Mouse (Mus musculus): Measurements from ENCODE around the gene Lsm4. TPM values are rescaled to one million over a fixed set of nuclear protein-coding genes. Genes with fewer than 3 reads are reported as not detected.

The Lsm4 gene
- total and polyA plus RNA-seq, 3 experiments: 152 to 2,024 (median 514) TPM

DNA sequence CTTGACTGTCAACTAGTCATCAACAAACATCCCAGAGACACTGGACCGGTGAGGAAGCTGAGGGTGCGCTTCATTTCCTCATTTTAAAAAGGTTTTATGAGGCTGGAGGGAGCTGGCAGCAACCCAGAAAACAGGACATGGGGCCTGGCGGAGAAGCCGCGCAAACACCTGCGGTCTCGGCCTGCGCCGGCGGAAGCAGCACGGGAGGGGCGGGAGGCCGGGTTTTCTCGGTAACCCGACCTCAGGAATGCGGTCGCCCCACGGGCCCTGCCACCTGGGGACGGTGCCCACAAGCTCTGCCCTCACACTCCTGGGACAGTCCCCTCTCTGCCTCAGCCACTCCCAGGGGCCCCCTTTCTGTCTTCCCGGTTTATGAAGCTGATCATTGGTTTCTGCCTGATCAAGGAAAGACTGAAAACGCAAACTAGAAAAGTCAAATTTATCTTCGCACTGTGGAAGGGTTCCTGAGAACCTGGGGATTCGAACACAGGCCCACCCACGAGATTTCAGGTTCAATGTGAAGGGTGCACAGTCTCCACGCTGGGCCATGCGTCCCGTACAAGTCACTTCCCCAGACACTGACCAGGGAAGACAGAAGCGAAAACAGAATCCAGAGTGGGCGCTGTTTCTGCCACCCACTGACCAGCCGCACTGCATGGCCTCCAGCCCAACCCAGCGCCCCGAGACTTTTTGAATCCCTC is 22.4 kb downstream of the Lsm4 start (continued):
- no peak for TF ChIP-seq MAX (IDR thresholded peaks at IDR 0.05; ENCODE audit: low read length)
- TF ChIP-seq TCF12 (IDR thresholded peaks at IDR 0.05; ENCODE audit: low read depth, low read length): peak; percentile 48; the same call in 1 of the 2 replicates
- TF ChIP-seq ZMIZ1 (IDR thresholded peaks at IDR 0.05; ENCODE audit: low read depth, low read length): no peak
- no peak for TF ChIP-seq GATA1 (IDR thresholded peaks at IDR 0.05; ENCODE audit: low read depth, low read length)
- no peak; the same call in 1 of the 2 replicates for TF ChIP-seq TBP (IDR thresholded peaks at IDR 0.05; ENCODE audit: low read depth, low read length)
- TF ChIP-seq CHD1 (IDR thresholded peaks at IDR 0.05; ENCODE audit: low read depth, low read length): no peak
- peak; percentile 24; the same call in 1 of the 2 replicates for TF ChIP-seq HCFC1 (IDR thresholded peaks at IDR 0.05; ENCODE audit: low read depth, low read length)
- TF ChIP-seq GABPA (IDR thresholded peaks at IDR 0.05; ENCODE audit: low read depth, low read length): no peak
- TF ChIP-seq MAFK (IDR thresholded peaks at IDR 0.05; ENCODE audit: borderline replicate concordance, low read depth, low read length): no peak
- TF ChIP-seq POLR2AphosphoS2 (IDR thresholded peaks at IDR 0.05; ENCODE audit: low read length): 0 out of 2 replicates have a peak, but pooled peaks have one; percentile 30
- TF ChIP-seq BHLHE40 (IDR thresholded peaks at IDR 0.05; ENCODE audit: borderline replicate concordance, low read depth, low read length): no peak

DNA sequence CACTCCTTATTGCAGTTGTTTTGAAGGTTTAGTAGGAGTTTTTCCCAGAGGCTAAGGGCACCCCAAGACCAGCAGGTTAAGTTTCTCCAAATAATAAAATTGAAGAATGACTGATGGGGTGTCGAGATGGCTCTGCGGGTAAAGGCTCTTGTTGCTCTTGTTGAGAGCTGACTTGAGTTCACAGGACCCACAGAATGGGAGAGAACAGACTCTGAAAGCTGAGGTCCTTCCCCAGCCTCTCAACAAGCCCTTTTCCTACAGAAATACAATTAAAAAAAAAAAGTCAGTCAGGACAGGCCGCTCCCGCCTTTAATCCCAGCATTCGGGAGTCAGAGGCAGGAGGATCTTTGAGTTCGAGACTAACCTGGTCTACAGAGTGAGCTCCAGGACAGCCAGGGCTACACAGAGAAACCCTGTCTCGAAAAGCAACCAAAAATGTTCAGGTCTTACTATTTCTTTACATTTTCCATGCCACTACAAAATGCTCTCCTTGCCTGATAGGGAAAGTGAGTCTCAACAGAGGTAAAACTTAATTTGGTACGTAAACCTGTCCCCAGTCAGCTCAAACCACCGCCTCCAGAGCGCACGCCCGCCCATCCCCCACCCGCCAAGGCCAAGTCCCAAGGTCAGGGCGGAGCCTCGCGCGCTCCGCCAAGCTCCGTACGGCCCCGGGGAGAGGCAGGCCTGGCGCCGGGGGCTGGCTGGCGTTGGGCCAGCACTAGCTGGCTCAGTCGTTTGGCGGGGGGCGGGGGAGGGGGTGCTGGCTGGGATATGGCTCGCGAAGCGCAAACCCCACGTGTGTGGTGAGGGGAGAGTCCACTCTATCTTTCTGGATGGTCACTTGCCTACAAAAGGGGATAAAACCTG is 23.2 kb downstream of the Lsm4 start:
- Histone ChIP-seq H3K9ac (ENCODE audit: control insufficient read depth, low read depth, low read length, poor library complexity, severe bottlenecking) (peak overlapping the region; percentile 74), H3K36me3 (ENCODE audit: control insufficient read depth in 1 of 2, insufficient read depth in 2 of 2, low read length in 2 of 2) (peaks cover 0 to 4% of the 10 kb centered on the region in 2 experiments; a peak in 2 of 4 replicates), H3K4me3 (ENCODE audit: control insufficient read depth in 1 of 2, insufficient read depth in 1 of 2, low read depth in 2 of 2, low read length in 2 of 2) (peak overlapping the region; percentile 41 to 68), H3K9me3 (replicated peaks; ENCODE audit: insufficient read depth, low read length) (no peaks in the 10 kb centered on the region), H3K79me2 (ENCODE audit: control insufficient read depth, insufficient read depth, low read length, poor library complexity) (peaks cover 11% of the 10 kb centered on the region; the same call in 1 of the 2 replicates), H3K4me1 (ENCODE audit: control insufficient read depth in 1 of 2, insufficient read depth in 2 of 2, low read length in 2 of 2) (peaks cover 10 to 29% of the 10 kb centered on the region in 2 experiments), H3K27me3 (ENCODE audit: control insufficient read depth in 1 of 2, insufficient read depth in 2 of 2, low read length in 2 of 2) (no peaks in the 10 kb centered on the region), H3K27ac (ENCODE audit: control insufficient read depth, low read depth, low read length) (peak overlapping the region; percentile 63)
- peak; percentile 85 for DNase-seq (ENCODE audit: low read depth, low spot score)
- TF ChIP-seq TAL1 (IDR thresholded peaks at IDR 0.05; ENCODE audit: low read length) (no peak), MXI1 (IDR thresholded peaks at IDR 0.05; ENCODE audit: low read depth, low read length) (0 out of 2 replicates have a peak, but pooled peaks have one; percentile 23), MAZ (IDR thresholded peaks at IDR 0.05; ENCODE audit: low read depth, low read length) (peak; percentile 40; the same call in 1 of the 2 replicates), MYC (IDR thresholded peaks at IDR 0.05; ENCODE audit: low read depth, low read length) (0 out of 2 replicates have a peak, but pooled peaks have one; percentile 14), GATA1 (IDR thresholded peaks at IDR 0.05; ENCODE audit: low read depth, low read length) (no peak), E2F4 (IDR thresholded peaks at IDR 0.05; ENCODE audit: borderline replicate concordance, low read depth, low read length) (no peak), NRF1 (IDR thresholded peaks at IDR 0.05; ENCODE audit: insufficient read depth, low read depth, low read length, poor library complexity, severe bottlenecking) (no peak), SMC3 (IDR thresholded peaks at IDR 0.05; ENCODE audit: low read depth, low read length) (no peak), GABPA (IDR thresholded peaks at IDR 0.05; ENCODE audit: low read depth, low read length) (no peak), ZNF384 (IDR thresholded peaks at IDR 0.05; ENCODE audit: low read depth, low read length) (peak; percentile 38; the same call in 1 of the 2 replicates), TBP (IDR thresholded peaks at IDR 0.05; ENCODE audit: low read depth, low read length) (no peak; the same call in 1 of the 2 replicates), BHLHE40 (IDR thresholded peaks at IDR 0.05; ENCODE audit: borderline replicate concordance, low read depth, low read length) (0 out of 2 replicates have a peak, but pooled peaks have one; percentile 24), POLR2AphosphoS2 (IDR thresholded peaks at IDR 0.05; ENCODE audit: low read length) (peak; percentile 35; the same call in 1 of the 2 replicates), NELFE (IDR thresholded peaks at IDR 0.05; ENCODE audit: low read depth, low read length) (peak; percentile 49), MAX (IDR thresholded peaks at IDR 0.05; ENCODE audit: low read length) (no peak), ZC3H11A (IDR thresholded peaks at IDR 0.05; ENCODE audit: low read depth, low read length) (no peak), ETS1 (IDR thresholded peaks at IDR 0.05; ENCODE audit: low read depth, low read length) (peak; percentile 66), USF1 (IDR thresholded peaks at IDR 0.05; ENCODE audit: low read depth, low read length) (no peak), CTCF (IDR thresholded peaks at IDR 0.05 in 2 of 3, conservative IDR thresholded peaks at IDR 0.05 in 1 of 3; ENCODE audit: control insufficient read depth in 1 of 3, insufficient read depth in 1 of 3, low read depth in 2 of 3, low read length in 3 of 3, poor library complexity in 1 of 3, severe bottlenecking in 1 of 3) (no peak), CHD2 (IDR thresholded peaks at IDR 0.05; ENCODE audit: low read length) (peak; percentile 55), EP300 (IDR thresholded peaks at IDR 0.05; ENCODE audit: low read depth in 1 of 2, low read length in 2 of 2) (peak; percentile 15 to 39; a peak in 1 of 4 replicates), KAT2A (conservative IDR thresholded peaks at IDR 0.05; ENCODE audit: low read depth, low read length) (no peak), MAFK (IDR thresholded peaks at IDR 0.05; ENCODE audit: borderline replicate concordance, low read depth, low read length) (no peak), MEF2A (IDR thresholded peaks at IDR 0.05; ENCODE audit: extremely low read depth, insufficient replicate concordance, low read depth, low read length, poor library complexity, severe bottlenecking) (no peak), TCF12 (IDR thresholded peaks at IDR 0.05; ENCODE audit: low read depth, low read length) (peak; percentile 34; the same call in 1 of the 2 replicates), RAD21 (IDR thresholded peaks at IDR 0.05; ENCODE audit: low read depth, low read length) (no peak)

Measured in MEL (cell line).